Mouse (Mus musculus): ENCODE measurements at regions not wholly inside any gene's neighbourhood (a gene's known extent, or its start where the extent isn't known, plus 50 kb on each side); places are given as distances from the start of the nearest gene placed in this dataset.

- no peak for DNase-seq
These were observed 575.7 kb downstream of the Robo2 start for GRCm38 (mm10) chr16:73835715-73836440.

GRCm38 (mm10) chr16:73821387-73822338 lies 590.0 kb downstream of the Robo2 start:
- DNase-seq, result no peak

GRCm38 (mm10) chr16:73804572-73804971 lies 607.1 kb downstream of the Robo2 start:
- DNase-seq, result no peak

- no peak for DNase-seq
These were observed 615.0 kb downstream of the Robo2 start for GRCm38 (mm10) chr16:73796528-73797171.

- DNase-seq, result no peak
These were observed 626.6 kb downstream of the Robo2 start for GRCm38 (mm10) chr16:73785074-73785438.

DNA sequence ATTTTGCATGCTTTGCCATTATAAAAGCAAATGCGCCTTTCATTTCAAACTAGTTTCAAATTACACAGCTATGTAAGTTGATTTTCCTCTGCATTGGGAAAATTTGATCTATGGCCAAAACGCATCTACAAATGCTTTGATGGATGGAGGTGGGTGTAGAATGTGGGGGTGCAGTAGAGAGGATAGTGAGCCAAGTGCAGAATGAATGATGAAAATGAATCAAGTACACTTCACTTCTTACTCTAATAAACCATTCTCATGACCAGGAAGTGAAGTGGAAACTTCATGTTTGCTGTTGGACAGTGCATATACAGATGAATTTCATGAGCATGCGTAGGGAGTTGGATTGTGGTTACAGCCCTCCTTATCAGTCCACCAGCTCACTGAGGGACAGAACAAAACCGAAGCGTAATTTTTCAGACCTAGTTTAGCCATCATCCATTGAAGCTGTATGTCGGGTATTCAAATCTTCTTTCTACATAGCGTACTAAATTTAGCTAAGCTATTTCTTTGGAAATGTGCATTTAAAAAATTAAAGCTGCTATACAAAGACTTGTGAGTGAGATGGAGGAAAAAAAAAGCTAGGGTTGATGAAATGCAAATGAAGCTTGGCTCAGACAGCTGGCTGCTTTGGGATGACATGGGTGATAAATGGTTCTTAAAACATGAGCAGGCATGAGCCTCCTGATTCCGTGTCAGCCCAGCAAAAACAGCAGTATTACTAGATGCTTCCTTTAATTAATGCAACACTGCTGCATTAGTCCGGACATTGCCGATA lies 627.1 kb downstream of the Robo2 start:
- no peak for DNase-seq

DNA sequence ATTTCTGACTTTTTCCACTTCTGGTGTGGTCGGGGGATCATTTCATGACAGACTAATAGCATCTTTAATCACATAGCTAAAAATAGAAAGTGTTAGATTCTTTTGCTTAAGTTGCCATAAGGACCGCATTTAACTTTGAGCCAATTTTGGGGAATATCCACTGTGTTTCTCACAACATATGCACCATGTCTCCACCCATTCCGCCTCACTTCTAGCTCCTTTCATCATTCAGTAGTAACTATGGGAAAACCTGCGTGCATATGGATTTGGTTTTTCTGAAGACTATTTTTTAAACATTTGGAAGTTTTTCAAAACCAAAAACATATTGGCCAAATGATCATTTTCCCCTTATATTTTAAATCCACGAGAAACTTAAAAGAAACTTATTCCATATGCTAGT lies 639.2 kb downstream of the Robo2 start:
- no peak for DNase-seq

- no peak for DNase-seq
These were observed 641.2 kb downstream of the Robo2 start for GRCm38 (mm10) chr16:73770440-73770856.

DNA sequence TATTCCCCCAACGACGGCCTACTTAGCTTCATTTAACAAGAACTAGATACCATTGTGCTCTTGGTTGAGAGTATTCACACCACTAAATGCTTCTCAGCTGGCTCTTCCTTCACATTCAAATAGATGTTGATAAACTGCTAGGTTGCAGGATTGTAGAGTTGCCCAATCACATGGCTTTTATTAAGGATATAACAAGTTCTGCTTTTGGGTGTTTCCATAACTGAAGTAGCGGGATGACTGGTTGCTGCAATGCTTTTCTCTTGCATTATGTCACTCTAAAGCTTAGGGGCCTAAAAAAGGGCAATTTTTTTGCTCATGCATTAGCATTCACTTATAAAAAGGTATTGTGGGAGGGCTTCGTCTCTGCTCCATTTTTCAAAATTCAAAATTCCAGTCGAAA lies 641.9 kb downstream of the Robo2 start:
- DNase-seq, result no peak

GRCm38 (mm10) chr16:73768706-73769105 lies 642.9 kb downstream of the Robo2 start:
- no peak for DNase-seq

- DNase-seq, result no peak
These were observed 646.4 kb downstream of the Robo2 start for GRCm38 (mm10) chr16:73765184-73765583.

GRCm38 (mm10) chr16:73760921-73761320 lies 650.7 kb downstream of the Robo2 start:
- DNase-seq, result no peak

GRCm38 (mm10) chr16:73758872-73759271 lies 652.8 kb downstream of the Robo2 start:
- no peak for DNase-seq

- peak; percentile 19 for DNase-seq
These were observed 657.3 kb downstream of the Robo2 start for GRCm38 (mm10) chr16:73754302-73754701.

GRCm38 (mm10) chr16:73728297-73728696 lies 683.3 kb downstream of the Robo2 start:
- DNase-seq, result no peak

DNA sequence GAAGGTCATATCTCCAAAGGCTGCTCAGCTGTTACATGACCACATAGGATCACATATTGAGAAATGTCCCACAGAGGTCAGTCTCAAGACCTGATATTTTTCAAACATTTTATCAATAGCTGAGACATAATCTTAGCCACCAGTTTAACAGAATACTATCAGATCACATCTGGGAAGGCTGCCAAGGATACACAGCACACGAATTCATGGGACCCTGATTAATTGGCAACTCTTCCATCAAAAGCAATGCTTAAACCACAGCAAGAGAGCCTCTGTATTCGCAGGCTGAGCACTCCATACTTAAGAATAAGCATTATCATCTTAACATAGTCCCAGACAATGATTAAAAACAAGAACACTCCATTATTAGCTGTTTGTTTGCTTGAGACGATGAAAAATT lies 691.9 kb downstream of the Robo2 start:
- DNase-seq, result no peak

DNA sequence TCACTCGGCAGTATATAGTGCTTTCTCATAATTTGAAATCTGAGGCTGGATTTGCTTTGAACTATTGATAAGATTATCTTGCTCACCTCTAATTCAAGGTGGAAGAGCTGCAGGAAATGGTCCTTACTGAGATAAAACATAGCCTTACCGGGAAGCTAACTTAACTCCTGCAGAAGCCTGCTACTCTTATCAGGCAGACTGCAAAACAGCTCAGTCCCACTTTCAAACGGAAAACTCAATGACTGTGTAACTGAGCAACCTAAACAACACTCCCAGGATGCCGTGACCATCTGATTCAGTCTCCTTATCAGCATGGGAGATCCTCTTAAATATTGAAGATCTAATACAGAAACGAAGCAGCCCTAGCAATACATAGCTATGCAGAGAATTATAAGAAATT lies 695.3 kb downstream of the Robo2 start:
- DNase-seq, result no peak

- no peak for DNase-seq
These were observed 704.6 kb downstream of the Robo2 start for GRCm38 (mm10) chr16:73707051-73707450.

DNA sequence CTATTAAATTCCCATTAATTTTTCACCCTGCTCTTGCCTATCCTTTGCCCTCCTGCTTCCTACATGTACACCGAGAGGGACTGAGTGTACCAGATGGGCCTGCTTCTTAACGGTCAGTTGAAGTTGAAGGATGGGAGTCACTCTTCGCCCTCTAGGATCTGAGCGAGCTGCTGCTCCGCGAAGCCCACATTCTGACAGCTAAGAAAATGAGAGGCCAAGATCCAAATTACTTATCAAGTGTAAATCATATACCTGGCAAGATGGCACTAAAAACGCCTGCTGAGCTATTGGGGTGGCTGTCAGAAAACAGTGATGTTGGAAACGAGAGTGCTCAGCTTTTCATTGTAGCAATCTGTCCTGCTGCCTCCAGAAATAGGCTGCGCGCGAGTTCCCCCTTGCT lies 722.4 kb downstream of the Robo2 start:
- DNase-seq, result no peak

DNA sequence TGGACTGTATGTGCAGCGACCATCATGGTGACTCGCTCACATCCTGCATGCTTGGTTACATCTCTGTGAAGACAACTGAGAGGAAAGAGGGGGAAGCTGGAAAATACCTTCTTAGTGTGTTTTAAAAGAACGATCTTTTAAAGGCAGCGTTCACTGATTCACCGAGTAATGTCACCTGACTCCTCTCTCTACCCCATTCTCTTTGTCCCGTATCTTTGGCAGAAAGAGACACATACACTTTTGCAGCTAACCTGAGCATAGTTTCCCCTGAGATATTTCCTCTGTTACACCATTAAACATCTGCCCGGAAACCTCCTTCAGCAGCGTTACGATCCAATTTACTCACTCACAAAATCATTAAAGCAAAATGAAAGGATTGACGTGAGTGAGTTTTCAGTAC lies 731.8 kb downstream of the Robo2 start:
- DNase-seq, result no peak

DNA sequence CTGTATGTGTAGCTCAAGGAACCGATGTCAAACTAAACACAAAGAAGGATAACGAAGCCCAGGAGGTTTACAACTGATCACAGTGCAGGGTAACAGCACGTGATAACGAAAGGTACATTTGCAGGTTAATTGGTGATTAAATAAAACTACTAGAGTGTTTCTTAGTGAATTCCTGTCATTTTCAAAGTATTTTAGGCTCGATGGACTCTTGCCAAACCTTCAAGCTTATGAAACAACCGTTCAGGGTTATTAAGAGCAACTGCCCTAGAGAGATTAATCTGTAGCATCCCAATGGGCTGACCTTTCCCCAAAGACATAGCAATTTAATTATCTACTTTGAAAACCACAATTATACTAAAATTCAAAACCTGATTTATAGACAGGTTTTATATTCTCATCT lies 741.1 kb downstream of the Robo2 start:
- no peak for DNase-seq
